Mouse (Mus musculus): ENCODE data around the gene Casz1. TPM values are rescaled to one million over a fixed set of nuclear protein-coding genes. Genes with fewer than 3 reads are reported as not detected.

Gene Casz1
- polyA plus RNA-seq, 1 experiment from 2014 or later = 6.7 TPM

- no peak for ATAC-seq (replicated peaks; ENCODE audit: low FRiP score, low read depth)
Measured at GRCm38 (mm10) chr4:148972707-148973106, 168.5 kb downstream of the Casz1 start.

DNA sequence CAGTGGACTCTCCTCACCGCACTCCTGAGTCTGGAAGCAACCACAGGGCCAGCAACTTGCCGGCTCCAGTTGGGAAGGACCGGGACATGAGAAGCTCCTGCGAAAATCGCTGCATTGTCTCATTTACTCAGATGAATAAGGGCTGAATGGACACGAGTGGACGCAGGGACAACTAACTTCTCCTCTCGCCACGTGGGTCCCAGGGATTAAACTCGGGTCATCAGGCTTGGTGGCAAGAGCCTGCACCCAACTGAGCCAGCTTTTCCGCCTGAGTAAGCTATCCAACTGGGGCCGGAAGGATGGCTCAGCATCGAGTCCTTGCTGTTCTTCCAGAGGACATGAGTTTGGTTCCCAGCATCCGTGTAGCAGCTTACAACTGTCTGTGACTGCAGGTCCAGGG lies 169.2 kb downstream of the Casz1 start:
- ATAC-seq (replicated peaks; ENCODE audit: low FRiP score, low read depth) (no peak), DNase-seq (ENCODE audit: low spot score) (no peak)
- H3K4me3 ChIP-seq (replicated peaks; ENCODE audit: low read depth, low read length) = no peak overlapping the region
- peaks cover 18% of the 10 kb centered on the region for H3K4me1 ChIP-seq (replicated peaks; ENCODE audit: insufficient read depth, low read length)
- WGBS = 63% methylated on average over 14 of the region's 14 CpGs
- TF ChIP-seq CTCF (IDR thresholded peaks at IDR 0.05; ENCODE audit: low read depth) = no peak
- no peak overlapping the region for H3K9ac ChIP-seq (ENCODE audit: low read depth, low read length)
- H3K9me3 ChIP-seq (replicated peaks; ENCODE audit: low read length) = no peaks in the 10 kb centered on the region
- H3K27me3 ChIP-seq (ENCODE audit: insufficient read depth, low read length) = no peaks in the 10 kb centered on the region
- H3K4me2 ChIP-seq (ENCODE audit: low read length) = no peak overlapping the region
- no peaks in the 10 kb centered on the region for H3K36me3 ChIP-seq (ENCODE audit: insufficient read depth, low read length)
- no peak overlapping the region for H3K27ac ChIP-seq

More at GRCm38 (mm10) chr4:148972707-148973106, 168.5 kb downstream of the Casz1 start:
- no peak for TF ChIP-seq CTCF (IDR thresholded peaks at IDR 0.05; ENCODE audit: low read depth)
- H3K27ac ChIP-seq = 0 out of 2 replicates have a peak overlapping the region, but pooled peaks have one; percentile 42
- H3K27me3 ChIP-seq (ENCODE audit: insufficient read depth, low read length) = no peaks in the 10 kb centered on the region
- H3K4me3 ChIP-seq (replicated peaks; ENCODE audit: low read depth, low read length) = no peak overlapping the region
- H3K4me1 ChIP-seq (replicated peaks; ENCODE audit: insufficient read depth, low read length) = peaks cover 18% of the 10 kb centered on the region
- no peaks in the 10 kb centered on the region for H3K9me3 ChIP-seq (replicated peaks; ENCODE audit: low read length)
- H3K4me2 ChIP-seq (ENCODE audit: low read length) = no peak overlapping the region
- no peaks in the 10 kb centered on the region for H3K36me3 ChIP-seq (ENCODE audit: insufficient read depth, low read length)
- no peak for DNase-seq (ENCODE audit: low spot score)
- no peak overlapping the region for H3K9ac ChIP-seq (ENCODE audit: low read depth, low read length)
- 58% methylated on average over 14 of the region's 14 CpGs for WGBS

GRCm38 (mm10) chr4:148974833-148975232 lies 170.6 kb downstream of the Casz1 start:
- Histone ChIP-seq H3K4me1 (replicated peaks; ENCODE audit: insufficient read depth, low read length) (peaks cover 18% of the 10 kb centered on the region), H3K4me3 (replicated peaks; ENCODE audit: low read depth, low read length) (no peak overlapping the region), H3K36me3 (ENCODE audit: insufficient read depth, low read length) (no peaks in the 10 kb centered on the region), H3K9ac (ENCODE audit: low read depth, low read length) (no peak overlapping the region), H3K27ac (no peak overlapping the region), H3K27me3 (ENCODE audit: insufficient read depth, low read length) (no peaks in the 10 kb centered on the region), H3K9me3 (replicated peaks; ENCODE audit: low read length) (no peaks in the 10 kb centered on the region), H3K4me2 (ENCODE audit: low read length) (no peak overlapping the region)
- ATAC-seq (replicated peaks; ENCODE audit: low FRiP score, low read depth) = no peak
- 73% methylated on average over 7 of the region's 7 CpGs for WGBS
- no peak for TF ChIP-seq CTCF (IDR thresholded peaks at IDR 0.05; ENCODE audit: low read depth)
- no peak for DNase-seq (ENCODE audit: low spot score)

DNA sequence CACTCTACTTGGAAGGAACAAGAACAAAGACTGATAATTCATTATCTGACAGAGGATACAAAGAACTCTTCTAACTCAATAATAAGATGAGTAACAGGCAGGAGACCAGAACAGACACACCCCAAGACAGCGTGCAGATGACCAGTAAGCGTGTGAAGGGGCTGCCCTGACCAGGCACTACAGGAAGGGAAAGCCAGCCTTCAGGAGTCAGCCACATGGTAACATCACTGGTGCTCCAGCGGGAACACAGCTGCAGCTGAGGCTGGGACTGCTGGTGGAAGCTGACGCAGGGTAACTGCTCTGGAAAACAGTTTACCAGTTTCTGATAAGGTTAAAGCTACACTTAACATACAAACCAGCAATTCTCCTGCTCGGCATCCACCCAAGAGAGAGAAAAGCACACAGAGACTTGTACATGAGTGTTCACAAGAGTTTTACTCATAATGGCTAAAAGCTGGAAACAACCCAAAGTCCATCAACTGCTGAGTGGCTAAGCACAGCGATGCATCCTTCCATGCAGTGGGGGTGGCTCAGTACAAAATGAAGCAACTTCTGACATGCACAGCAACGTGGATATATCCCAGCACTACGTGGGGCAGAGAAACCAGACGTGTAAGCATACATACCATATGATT lies 174.1 kb downstream of the Casz1 start:
- DNase-seq (ENCODE audit: low spot score) (no peak), ATAC-seq (replicated peaks; ENCODE audit: low FRiP score, low read depth) (no peak)
- Histone ChIP-seq H3K9ac (ENCODE audit: low read depth, low read length) (no peak overlapping the region), H3K27me3 (ENCODE audit: insufficient read depth, low read length) (no peaks in the 10 kb centered on the region), H3K4me1 (replicated peaks; ENCODE audit: insufficient read depth, low read length) (no peaks in the 10 kb centered on the region), H3K4me2 (ENCODE audit: low read length) (no peak overlapping the region), H3K36me3 (ENCODE audit: insufficient read depth, low read length) (peaks cover 4% of the 10 kb centered on the region; the same call in 1 of the 2 replicates), H3K4me3 (replicated peaks; ENCODE audit: low read depth, low read length) (no peak overlapping the region), H3K27ac (no peak overlapping the region), H3K9me3 (replicated peaks; ENCODE audit: low read length) (no peaks in the 10 kb centered on the region)
- no peak for TF ChIP-seq CTCF (IDR thresholded peaks at IDR 0.05; ENCODE audit: low read depth)
- 76% methylated on average over 9 of the region's 9 CpGs for WGBS

GRCm38 (mm10) chr4:148978926-148979325 lies 174.7 kb downstream of the Casz1 start:
- WGBS = 89% methylated on average over 11 of the region's 11 CpGs
- TF ChIP-seq CTCF (IDR thresholded peaks at IDR 0.05; ENCODE audit: low read depth) = no peak
- Histone ChIP-seq H3K9ac (ENCODE audit: low read depth, low read length) (no peak overlapping the region), H3K4me1 (replicated peaks; ENCODE audit: insufficient read depth, low read length) (no peaks in the 10 kb centered on the region), H3K27ac (no peak overlapping the region), H3K4me2 (ENCODE audit: low read length) (no peak overlapping the region), H3K9me3 (replicated peaks; ENCODE audit: low read length) (no peaks in the 10 kb centered on the region), H3K36me3 (ENCODE audit: insufficient read depth, low read length) (peaks cover 10% of the 10 kb centered on the region; the same call in 1 of the 2 replicates), H3K4me3 (replicated peaks; ENCODE audit: low read depth, low read length) (no peak overlapping the region), H3K27me3 (ENCODE audit: insufficient read depth, low read length) (no peaks in the 10 kb centered on the region)
- ATAC-seq (replicated peaks; ENCODE audit: low FRiP score, low read depth) (no peak), DNase-seq (ENCODE audit: low spot score) (no peak)

GRCm38 (mm10) chr4:148979837-148980236 lies 175.6 kb downstream of the Casz1 start:
- Histone ChIP-seq H3K4me2 (ENCODE audit: low read length) (no peak overlapping the region), H3K9ac (ENCODE audit: low read depth, low read length) (no peak overlapping the region), H3K27me3 (ENCODE audit: insufficient read depth, low read length) (no peaks in the 10 kb centered on the region), H3K4me1 (replicated peaks; ENCODE audit: insufficient read depth, low read length) (peaks cover 2% of the 10 kb centered on the region; the same call in 1 of the 2 replicates), H3K9me3 (replicated peaks; ENCODE audit: low read length) (no peaks in the 10 kb centered on the region), H3K27ac (no peak overlapping the region), H3K36me3 (ENCODE audit: insufficient read depth, low read length) (peaks cover 11% of the 10 kb centered on the region; the same call in 1 of the 2 replicates), H3K4me3 (replicated peaks; ENCODE audit: low read depth, low read length) (no peak overlapping the region)
- WGBS = 43% methylated on average over 11 of the region's 11 CpGs
- DNase-seq (ENCODE audit: low spot score) (no peak), ATAC-seq (replicated peaks; ENCODE audit: low FRiP score, low read depth) (no peak)
- TF ChIP-seq CTCF (IDR thresholded peaks at IDR 0.05; ENCODE audit: low read depth) = no peak

Data from kidney, postnatal 0 days (tissue).